Mouse (Mus musculus) ES-Bruce4 (cell line): Measurements from ENCODE around the gene Ccdc97.

Experiments
- CTCF ChIP-seq: IDR thresholded peaks from one replicate; pipeline ENCODE4 v1.8.1; 2011; ENCODE audit warnings: low read depth, low read length
- EP300 ChIP-seq: IDR thresholded peaks from 2 replicates; pipeline ENCODE4 v1.6.1; 2011; ENCODE audit warnings: low read depth, low read length; ENCODE audit not compliant: insufficient read depth
- POLR2A ChIP-seq: IDR thresholded peaks from one replicate; pipeline ENCODE4 v1.8.1; 2011; ENCODE audit warnings: low read length; ENCODE audit not compliant: insufficient read depth

- TF ChIP-seq CTCF = no peak
- TF ChIP-seq POLR2A = no peak
- TF ChIP-seq EP300 = no peak
Measured at GRCm38 (mm10) chr7:25707581-25708292, 11.2 kb downstream of the Ccdc97 start.
